Mouse (Mus musculus): ENCODE measurements at regions not wholly inside any gene's neighbourhood (a gene's known extent, or its start where the extent isn't known, plus 50 kb on each side); places are given as distances from the start of the nearest gene placed in this dataset.

DNA sequence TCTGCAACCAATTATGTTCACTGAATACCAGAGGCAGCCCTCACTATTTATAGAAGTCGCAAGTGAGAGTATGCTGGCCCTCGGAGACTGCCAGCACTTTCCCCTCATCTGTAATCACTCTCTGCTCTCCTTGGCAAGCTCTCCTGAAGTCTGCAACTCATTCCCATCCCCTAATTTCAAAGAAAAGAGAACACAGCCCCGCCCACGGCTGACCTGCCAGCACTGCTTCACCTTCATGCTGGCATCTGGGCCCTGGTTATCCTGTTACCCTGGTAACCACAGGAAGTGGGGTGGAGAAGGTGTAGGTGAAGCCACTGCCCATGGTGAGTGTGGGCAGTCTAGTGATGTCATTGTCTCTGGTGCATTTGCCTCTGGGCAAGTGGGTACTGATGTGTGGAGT, 77.5 kb upstream of the Intu start:
- TF ChIP-seq POLR2A (IDR thresholded peaks at IDR 0.05; ENCODE audit: insufficient read length, low read depth) (no peak), POLR2AphosphoS2 (IDR thresholded peaks at IDR 0.05; ENCODE audit: insufficient read length, low read depth) (no peak), REST (IDR thresholded peaks at IDR 0.05; ENCODE audit: insufficient read depth, insufficient read length) (no peak), USF1 (IDR thresholded peaks at IDR 0.05; ENCODE audit: low read depth) (no peak), MYOG (IDR thresholded peaks at IDR 0.05; ENCODE audit: control insufficient read depth in 1 of 3, insufficient read depth in 1 of 3, insufficient read length in 2 of 3, low read depth in 2 of 3) (no peak), MAX (IDR thresholded peaks at IDR 0.05; ENCODE audit: low read depth) (no peak), MYOD1 (IDR thresholded peaks at IDR 0.05; ENCODE audit: control insufficient read depth in 1 of 3, insufficient read length in 2 of 3, low read depth in 2 of 3) (no peak), CEBPB (IDR thresholded peaks at IDR 0.05; ENCODE audit: insufficient read depth, poor library complexity, severe bottlenecking) (no peak), TCF12 (IDR thresholded peaks at IDR 0.05; ENCODE audit: insufficient read depth, poor library complexity, severe bottlenecking) (no peak), E2F4 (IDR thresholded peaks at IDR 0.05; ENCODE audit: insufficient read depth) (no peak)

Data from myocyte (in vitro differentiated cells).